29 mouse cellular contexts compared by ENCODE assay signal in the genomic region with DNA sequence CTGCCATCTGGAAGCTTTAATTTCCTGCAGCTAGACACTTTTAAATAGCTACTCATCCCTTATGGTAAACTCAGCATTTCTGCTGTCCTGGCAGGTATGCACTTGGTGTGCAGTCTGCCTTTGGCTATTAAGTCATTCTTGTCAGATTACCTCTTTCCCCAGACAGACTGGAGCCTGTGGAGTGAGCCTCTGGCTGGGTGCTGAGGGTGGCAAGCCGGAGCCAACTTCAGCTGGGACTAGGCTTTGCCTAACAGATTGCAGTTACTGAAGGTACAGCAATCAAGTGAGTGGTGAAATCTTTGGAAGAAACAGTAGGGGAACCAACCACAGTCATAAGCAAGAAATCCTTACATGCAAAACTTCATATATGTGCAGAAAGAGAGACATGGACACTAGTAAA.
A peak's percentile ranks its signal among the peaks of the same experiment; 100 is the strongest.
DNase-seq lines count a peak whose midpoint lies in the region; ATAC-seq and TF ChIP-seq lines count a peak whose summit lies in the region.
"Had no signal": no experiment of that assay in that cellular context is flagged by ENCODE, and none has a peak within 500 bp of the region (broad histone marks: within the 10 kb centered on the region; RNA-seq: fewer than 3 reads in every experiment).

No protein-coding gene starts in this region.

- ATAC-seq in forebrain, postnatal 0 days, result 0 out of 2 replicates have a peak, but pooled peaks have one; percentile 5
- ATAC-seq in forebrain, embryonic 11.5 days (replicated peaks; ENCODE audit: low FRiP score), result no peak
- ATAC-seq: CD4-positive, CD25-positive, alpha-beta regulatory T cell, adult 4 months; intestine, embryonic 15.5 days had no signal

- DNase-seq in embryo, embryonic 11 days, result peak; percentile 1
- DNase-seq in embryo, embryonic 10.5 days (ENCODE audit: low spot score), result no peak
- no peak for DNase-seq in forebrain, postnatal 0 days
- no peak for DNase-seq in forebrain, embryonic 11.5 days (ENCODE audit: low spot score)
- DNase-seq in left cerebral cortex, postnatal 4 days, result peak; percentile 26
- DNase-seq in left cerebral cortex, adult 2 months (ENCODE audit: extremely low spot score in 1 of 2, low spot score in 2 of 2), result no peak
- no peak for DNase-seq in kidney, postnatal 36 days
- DNase-seq: adrenal gland, postnatal 14 days; cerebellum, adult 9-10 months; gastrocnemius, postnatal 25 days; heart, adult 18-20 months; heart, postnatal 4 days; kidney, adult 2 months; layer of hippocampus, postnatal 36 days; liver; lung, adult 2 months; lung, postnatal 10 days; midbrain, embryonic 14.5 days; retina, postnatal 1 day; right cerebral cortex, postnatal 14 days; thymus, postnatal 4 days had no signal

- WGBS in forebrain, postnatal 0 days, result 52% methylated on average over 1 of the region's 1 CpGs
- WGBS in forebrain, embryonic 11.5 days, result 79% methylated on average over 1 of the region's 1 CpGs

- no peak overlapping the region for H3K4me3 ChIP-seq in forebrain, postnatal 0 days (ENCODE audit: low read depth, low read length)
- H3K4me3 ChIP-seq in forebrain, embryonic 11.5 days (ENCODE audit: low read depth, low read length), result no peak overlapping the region
- H3K4me3 ChIP-seq in left cerebral cortex, adult 2 months, result no peak overlapping the region
- H3K4me3 ChIP-seq: embryonic facial prominence, embryonic 12.5 days; hindbrain, embryonic 15.5 days; intestine, embryonic 15.5 days; neural tube, embryonic 15.5 days had no signal

- no peaks in the 10 kb centered on the region for H3K36me3 ChIP-seq in forebrain, postnatal 0 days (ENCODE audit: insufficient read depth)
- H3K36me3 ChIP-seq in forebrain, embryonic 11.5 days (ENCODE audit: control insufficient read depth, insufficient read depth, low read length), result no peaks in the 10 kb centered on the region
- H3K36me3 ChIP-seq: embryonic facial prominence, embryonic 12.5 days; hindbrain, embryonic 15.5 days; intestine, embryonic 15.5 days; neural tube, embryonic 15.5 days had no signal

- intact Hi-C loops in left cerebral cortex, postnatal 4 days (cut with DNase I), result no loop called here
- intact Hi-C loops in left cerebral cortex, adult 2 months (cut with DNase I), result no loop called here

- H3K9me3 ChIP-seq in forebrain, postnatal 0 days (ENCODE audit: low read length), result no peaks in the 10 kb centered on the region
- no peaks in the 10 kb centered on the region for H3K9me3 ChIP-seq in forebrain, embryonic 11.5 days (ENCODE audit: control insufficient read depth, low read length)
- H3K9me3 ChIP-seq: embryonic facial prominence, embryonic 12.5 days; hindbrain, embryonic 15.5 days; intestine, embryonic 15.5 days; neural tube, embryonic 15.5 days had no signal

- H3K9ac ChIP-seq in forebrain, postnatal 0 days, result no peak overlapping the region
- no peak overlapping the region for H3K9ac ChIP-seq in forebrain, embryonic 11.5 days (ENCODE audit: low read length)
- H3K9ac ChIP-seq: embryonic facial prominence, embryonic 12.5 days; hindbrain, embryonic 15.5 days; intestine, embryonic 15.5 days; liver, embryonic 14.5 days; neural tube, embryonic 15.5 days had no signal

- no peaks in the 10 kb centered on the region for H3K4me1 ChIP-seq in forebrain, postnatal 0 days (ENCODE audit: insufficient read depth)
- H3K4me1 ChIP-seq in forebrain, embryonic 11.5 days (replicated peaks; ENCODE audit: control insufficient read depth, insufficient read depth, low read length), result no peaks in the 10 kb centered on the region
- H3K4me1 ChIP-seq: embryonic facial prominence, embryonic 12.5 days; hindbrain, embryonic 15.5 days; intestine, embryonic 15.5 days; neural tube, embryonic 15.5 days had no signal

- no peak for TF ChIP-seq CTCF in forebrain, postnatal 0 days (IDR thresholded peaks at IDR 0.05; ENCODE audit: low read depth)
- no peak for TF ChIP-seq CTCF in left cerebral cortex, adult 2 months (IDR thresholded peaks at IDR 0.05)

- H3K27ac ChIP-seq in forebrain, postnatal 0 days (ENCODE audit: low read depth, low read length), result no peak overlapping the region
- no peak overlapping the region for H3K27ac ChIP-seq in forebrain, embryonic 11.5 days (ENCODE audit: low read depth, low read length)
- H3K27ac ChIP-seq in left cerebral cortex, adult 2 months, result no peak overlapping the region
- H3K27ac ChIP-seq: embryonic facial prominence, embryonic 12.5 days; hindbrain, embryonic 15.5 days; intestine, embryonic 15.5 days; liver, embryonic 14.5 days; macrophage; neural tube, embryonic 15.5 days had no signal

- no peak overlapping the region for H3K4me2 ChIP-seq in forebrain, postnatal 0 days (ENCODE audit: low read depth)
- H3K4me2 ChIP-seq in forebrain, embryonic 11.5 days (ENCODE audit: low read depth, low read length, severe bottlenecking), result no peak overlapping the region
- H3K4me2 ChIP-seq: embryonic facial prominence, embryonic 12.5 days; heart, embryonic 11.5 days; hindbrain, embryonic 15.5 days; intestine, embryonic 15.5 days; neural tube, embryonic 15.5 days had no signal

- no peaks in the 10 kb centered on the region for H3K27me3 ChIP-seq in forebrain, postnatal 0 days (ENCODE audit: insufficient read depth, low read length)
- no peaks in the 10 kb centered on the region for H3K27me3 ChIP-seq in forebrain, embryonic 11.5 days (ENCODE audit: control insufficient read depth, insufficient read depth, low read length)
- H3K27me3 ChIP-seq: embryonic facial prominence, embryonic 12.5 days; hindbrain, embryonic 15.5 days; intestine, embryonic 15.5 days; neural tube, embryonic 15.5 days had no signal

Comparison
In these comparisons a context has a peak if more than half of its experiments do, and no peak if none do; other contexts are left out.
1. DNase-seq: peak in embryo, embryonic 11 days (single experiment) and left cerebral cortex, postnatal 4 days (single experiment); none in embryo, embryonic 10.5 days (single experiment), forebrain, postnatal 0 days (single experiment), forebrain, embryonic 11.5 days (single experiment), left cerebral cortex, adult 2 months (0 of 2) and kidney, postnatal 36 days (0 of 2).